Mouse (Mus musculus) embryonic fibroblast, embryonic 13.5 days (primary cell): ENCODE data around the gene Nsd1. TPM values are rescaled to one million over a fixed set of nuclear protein-coding genes. Genes with fewer than 3 reads are reported as not detected.
"Not testable (repeated sequence)": the region's sequence is repeated elsewhere in the genome, so short reads cannot be mapped to it uniquely, and the experiment has no call there.

Experiments used
- H3K27ac ChIP-seq: 2 replicates; pipeline ENCODE4 v1.5.1; 2012; ENCODE audit warnings: low read length, control low read depth, inconsistent platforms; ENCODE audit not compliant: insufficient read depth
- H3K4me1 ChIP-seq: 2 replicates; pipeline ENCODE4 v1.6.1; 2011; ENCODE audit warnings: low read length; ENCODE audit not compliant: control insufficient read depth, insufficient read depth
- H3K4me3 ChIP-seq: 2 replicates; pipeline ENCODE4 v1.5.1; 2011; ENCODE audit warnings: mild to moderate bottlenecking, control low read depth, low read length; ENCODE audit not compliant: insufficient read depth
- CTCF ChIP-seq: IDR thresholded peaks from 2 replicates; pipeline ENCODE4 v1.5.1; 2011; ENCODE audit warnings: mild to moderate bottlenecking, control low read depth, low read length, moderate library complexity, borderline replicate concordance; ENCODE audit not compliant: insufficient read depth
- POLR2A ChIP-seq: IDR thresholded peaks from 2 replicates; pipeline ENCODE4 v1.6.1; 2011; ENCODE audit warnings: low read depth, mild to moderate bottlenecking, control low read depth, low read length, moderate library complexity
- polyA plus RNA-seq: library from polyadenylated mRNA; stranded (reverse); fragments of >200 nt; gene quantifications from 2 replicates; pipeline ENCODE4 v1.2.4, GENCODE M21; 2011; ENCODE audit warnings: low read depth; ENCODE audit not compliant: missing spikeins, insufficient read length

Gene Nsd1
- polyA plus RNA-seq, 1 experiment = 86.2 TPM

- Histone ChIP-seq H3K4me1 (no peaks in the 10 kb centered on the region), H3K27ac (no peak overlapping the region), H3K4me3 (no peak overlapping the region)
- no peak for TF ChIP-seq CTCF
- TF ChIP-seq POLR2A = no peak
Observed at GRCm38 (mm10) chr13:55174347-55174746, 35.2 kb upstream of the Nsd1 start.

- Histone ChIP-seq H3K27ac (no peak overlapping the region), H3K4me1 (no peaks in the 10 kb centered on the region), H3K4me3 (no peak overlapping the region)
- TF ChIP-seq CTCF = no peak
- no peak for TF ChIP-seq POLR2A
Observed at GRCm38 (mm10) chr13:55176265-55176664, 33.3 kb upstream of the Nsd1 start.

DNA sequence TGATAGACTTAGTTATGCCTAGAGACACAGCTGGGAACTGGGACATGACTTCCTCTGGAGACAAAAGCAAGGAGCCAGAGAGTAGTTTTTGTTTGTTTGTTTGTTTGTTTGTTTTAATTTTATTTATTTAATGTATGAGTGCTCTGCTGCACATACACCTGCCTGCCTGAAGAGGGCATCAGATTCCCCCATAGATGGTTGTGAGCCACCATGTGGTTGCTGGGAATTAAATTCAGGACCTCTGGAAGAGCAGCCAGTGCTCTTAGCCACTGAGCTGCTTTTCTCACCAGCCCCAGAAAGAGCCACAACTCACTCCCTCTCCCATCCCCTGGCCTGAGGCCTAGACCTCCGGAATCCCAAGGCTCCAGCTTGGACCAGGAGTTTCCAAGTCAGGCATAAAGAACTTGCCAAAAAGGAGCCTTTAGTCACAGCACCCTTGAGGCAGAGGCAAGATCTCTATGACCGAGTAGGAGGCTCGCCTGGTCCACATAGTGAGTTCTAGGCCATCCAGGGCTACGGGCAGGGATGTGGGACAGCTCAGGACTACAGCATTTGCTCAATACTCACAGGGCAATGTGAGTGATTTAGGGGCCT is 31.6 kb upstream of the Nsd1 start:
- no peaks in the 10 kb centered on the region for H3K4me1 ChIP-seq
- H3K27ac ChIP-seq = no peak overlapping the region
- no peak for TF ChIP-seq CTCF
- no peak overlapping the region for H3K4me3 ChIP-seq

DNA sequence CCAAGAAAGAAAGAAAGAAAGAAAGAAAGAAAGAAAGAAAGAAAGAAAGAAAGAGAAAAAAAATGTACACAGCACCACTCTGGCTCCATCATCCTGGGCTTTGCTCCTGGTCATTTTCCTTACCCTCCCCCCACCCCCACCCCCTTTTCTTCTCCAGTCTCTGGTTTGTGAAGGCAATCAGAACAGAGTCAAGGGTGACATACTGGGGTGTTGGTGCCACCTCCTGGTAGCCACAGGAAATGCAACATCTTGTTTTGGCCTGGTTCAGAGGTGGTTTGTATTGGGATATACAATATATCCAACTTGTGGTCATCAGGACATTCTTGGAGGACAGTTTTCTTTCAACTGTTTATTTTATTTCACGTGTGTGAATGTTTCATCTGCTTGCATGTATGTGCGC is 31.0 kb upstream of the Nsd1 start:
- Histone ChIP-seq H3K4me3 (no peak overlapping the region), H3K4me1 (no peaks in the 10 kb centered on the region), H3K27ac (no peak overlapping the region)
- TF ChIP-seq CTCF = peak; percentile 74; the same call in 1 of the 2 replicates
- no peak for TF ChIP-seq POLR2A

GRCm38 (mm10) chr13:55179591-55179990 is 30.0 kb upstream of the Nsd1 start:
- no peaks in the 10 kb centered on the region for H3K4me1 ChIP-seq
- H3K27ac ChIP-seq = no peak overlapping the region
- no peak overlapping the region for H3K4me3 ChIP-seq
- TF ChIP-seq POLR2A (no peak), CTCF (no peak)

DNA sequence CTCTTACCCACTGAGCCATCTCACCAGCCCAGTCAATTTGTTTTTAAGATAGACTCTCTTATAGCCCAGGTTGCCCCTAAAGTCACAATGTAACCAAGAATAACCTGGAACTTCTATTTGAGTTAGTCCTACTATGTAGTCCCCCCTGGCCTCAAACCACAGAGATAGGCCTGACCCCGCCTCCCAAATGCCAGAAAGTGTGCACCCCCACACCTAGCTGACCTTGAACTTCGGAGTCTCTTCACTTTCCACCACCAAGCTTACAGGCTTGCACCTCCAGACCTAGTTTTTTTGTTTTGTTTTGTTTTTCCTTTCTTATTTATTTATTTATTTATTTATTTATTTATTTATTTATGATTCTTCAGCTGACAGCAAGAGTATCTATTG is 27.8 kb upstream of the Nsd1 start:
- no peak overlapping the region for H3K27ac ChIP-seq
- no peaks in the 10 kb centered on the region for H3K4me1 ChIP-seq
- no peak for TF ChIP-seq POLR2A
- H3K4me3 ChIP-seq = no peak overlapping the region

DNA sequence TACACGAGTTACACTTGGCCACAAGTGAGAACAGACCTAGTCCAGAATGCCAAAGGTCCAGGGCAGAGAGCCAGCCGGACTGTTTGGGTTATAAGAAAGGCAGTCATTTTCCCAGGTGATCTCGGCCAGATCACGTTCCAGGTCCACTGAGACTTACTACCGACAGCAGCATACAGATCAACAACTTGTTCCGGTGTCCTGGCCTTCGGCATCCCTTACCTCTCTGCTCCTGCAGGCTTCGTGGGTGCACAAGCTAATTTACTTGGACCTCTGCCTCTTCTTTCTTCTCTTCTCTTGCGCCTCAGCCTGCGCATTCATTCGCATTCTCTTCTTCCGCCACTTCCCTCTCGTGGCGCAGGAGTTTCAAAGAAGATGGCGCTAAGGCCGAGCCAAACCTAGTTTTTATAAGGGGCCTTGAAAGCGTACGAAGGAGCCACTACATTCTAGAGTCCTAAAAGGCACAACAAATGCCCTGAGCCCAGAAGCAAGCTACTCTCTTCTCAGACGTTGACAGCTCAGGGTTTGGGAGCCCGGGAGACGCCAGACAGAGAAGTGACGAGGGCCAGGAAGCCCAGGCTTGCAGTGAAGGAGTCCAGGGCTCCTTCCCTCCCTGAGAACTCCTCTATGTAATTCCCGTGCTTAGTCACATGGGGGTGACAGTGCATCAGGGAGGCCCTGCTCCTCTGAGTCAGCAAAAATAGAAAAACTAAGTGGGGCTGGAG is 27.2 kb upstream of the Nsd1 start:
- no peaks in the 10 kb centered on the region for H3K4me1 ChIP-seq
- peak overlapping the region; percentile 5; the same call in 1 of the 2 replicates for H3K4me3 ChIP-seq
- H3K27ac ChIP-seq = peak overlapping the region; percentile 65
- TF ChIP-seq CTCF = peak; percentile 62; the same call in 1 of the 2 replicates
- TF ChIP-seq POLR2A = peak; percentile 60

DNA sequence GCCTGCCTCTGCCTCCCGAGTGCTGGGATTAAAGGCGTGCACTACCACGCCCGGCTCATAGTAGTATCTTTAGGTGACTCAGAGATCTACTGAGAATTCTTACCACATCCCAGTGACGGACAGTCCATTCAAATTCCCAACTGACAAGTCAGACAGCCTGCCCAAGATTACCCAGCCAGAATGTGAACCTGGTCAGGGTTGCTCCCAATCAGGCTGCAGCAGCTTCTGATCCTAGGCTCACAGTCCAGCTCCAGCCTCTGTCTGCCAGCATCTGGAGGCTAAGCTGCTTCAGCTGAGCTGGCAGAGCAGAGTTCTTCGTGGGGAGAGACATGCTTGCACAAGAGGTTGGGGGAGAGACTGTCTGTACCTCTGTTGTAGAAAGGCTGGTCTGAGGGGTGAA is 26.2 kb upstream of the Nsd1 start:
- no peak for TF ChIP-seq CTCF
- no peak for TF ChIP-seq POLR2A
- H3K4me3 ChIP-seq = no peak overlapping the region
- H3K4me1 ChIP-seq = no peaks in the 10 kb centered on the region
- H3K27ac ChIP-seq = no peak overlapping the region

GRCm38 (mm10) chr13:55187062-55187461 is 22.5 kb upstream of the Nsd1 start:
- not testable (repeated sequence) for H3K27ac ChIP-seq, H3K4me3 ChIP-seq, H3K4me1 ChIP-seq

GRCm38 (mm10) chr13:55189531-55190107 is 20.0 kb upstream of the Nsd1 start:
- H3K27ac ChIP-seq = peak overlapping the region; percentile 77
- peak; percentile 43; the same call in 1 of the 2 replicates for TF ChIP-seq POLR2A
- no peak for TF ChIP-seq CTCF
- H3K4me3 ChIP-seq = peak overlapping the region; percentile 34
- H3K4me1 ChIP-seq = no peaks in the 10 kb centered on the region
